Mouse (Mus musculus) limb, embryonic 11.5 days (tissue): ENCODE results near the gene Fam214a. TPM values are rescaled to one million over a fixed set of nuclear protein-coding genes. Genes with fewer than 3 reads are reported as not detected.
A peak's percentile ranks its signal among the peaks of the same experiment; 100 is the strongest.

Experiments
- ATAC-seq: fragments of 200-750 bp; cut with Nextera tagmentation; 2 replicates; pipeline ENCODE4 v1.8.0; 2017; ENCODE audit warnings: low read depth; ENCODE audit not compliant: insufficient number of reproducible peaks, low FRiP score, low TSS enrichment
- DNase-seq: peaks from one replicate; pipeline ENCODE4 v3.0.0-alpha.2; 2015; ENCODE audit warnings: low spot score
- H3K27ac ChIP-seq: fragments of 300-500 bp; sonication (generic); replicated peaks from 2 replicates; pipeline ENCODE4 v1.5.1; 2014; ENCODE audit warnings: low read depth, mild to moderate bottlenecking, low read length
- H3K27me3 ChIP-seq: fragments of 300-500 bp; sonication (generic); 2 replicates; pipeline ENCODE4 v1.6.1; 2014; ENCODE audit warnings: mild to moderate bottlenecking, low read length, mixed read lengths; ENCODE audit not compliant: control insufficient read depth, insufficient read depth
- H3K36me3 ChIP-seq: fragments of 300-500 bp; sonication (generic); 2 replicates; pipeline ENCODE4 v1.6.1; 2014; ENCODE audit warnings: mild to moderate bottlenecking, low read length, moderate library complexity, mixed read lengths; ENCODE audit not compliant: control insufficient read depth, insufficient read depth
- H3K4me1 ChIP-seq: fragments of 300-500 bp; sonication (generic); 2 replicates; pipeline ENCODE4 v1.6.1; 2014; ENCODE audit warnings: low read length, mixed read lengths; ENCODE audit not compliant: control insufficient read depth, insufficient read depth
- H3K4me2 ChIP-seq: fragments of 300-500 bp; sonication (generic); 2 replicates; pipeline ENCODE4 v1.6.1; 2014; ENCODE audit warnings: low read depth, mild to moderate bottlenecking, moderate library complexity; ENCODE audit not compliant: severe bottlenecking
- H3K4me3 ChIP-seq: fragments of 300-500 bp; sonication (generic); 2 replicates; pipeline ENCODE4 v1.5.1; 2014; ENCODE audit warnings: low read depth, low read length
- H3K9ac ChIP-seq: fragments of 300-500 bp; sonication (generic); 2 replicates; pipeline ENCODE4 v1.6.1; 2014; ENCODE audit warnings: mild to moderate bottlenecking, low read length
- H3K9me3 ChIP-seq: fragments of 300-500 bp; sonication (generic); 2 replicates; pipeline ENCODE4 v1.6.1; 2016; ENCODE audit warnings: low read length; ENCODE audit not compliant: control insufficient read depth
- WGBS: fragments of 180-500 bp; shearing (Covaris S2); extraction: QIAGEN DNeasy Blood & Tissue Kit; methylation state at CpG from one replicate; pipeline ENCODE4 v1.1.7; 2014; 5-methylcytosine and 5-hydroxymethylcytosine counted together
- polyA plus RNA-seq: library from polyadenylated mRNA; unstranded; fragments of >200 nt; fragmentation: Nextera tagmentation; extraction: Ambion mirVana; gene quantifications from 2 replicates; pipeline ENCODE4 v1.2.1, GENCODE M21; 2014

Fam214a gene
- polyA plus RNA-seq, 1 experiment from 2014 or later, result 7.6 TPM

- Histone ChIP-seq H3K4me2 (no peak overlapping the region), H3K27ac (no peak overlapping the region), H3K4me3 (no peak overlapping the region), H3K36me3 (no peaks in the 10 kb centered on the region), H3K4me1 (no peaks in the 10 kb centered on the region; the same call in 1 of the 2 replicates), H3K9ac (no peak overlapping the region), H3K27me3 (no peaks in the 10 kb centered on the region), H3K9me3 (no peaks in the 10 kb centered on the region)
- 73% methylated on average over 6 of the region's 6 CpGs for WGBS
- DNase-seq (no peak), ATAC-seq (no peak)
These were observed 73.0 kb downstream of the Fam214a start for GRCm38 (mm10) chr9:75025689-75026088.

GRCm38 (mm10) chr9:75032408-75032807 lies 79.7 kb downstream of the Fam214a start:
- H3K36me3 ChIP-seq, result no peaks in the 10 kb centered on the region
- H3K4me3 ChIP-seq, result no peak overlapping the region
- no peak overlapping the region for H3K9ac ChIP-seq
- no peak for ATAC-seq
- WGBS, result 91% methylated on average over 1 of the region's 1 CpGs
- no peaks in the 10 kb centered on the region for H3K9me3 ChIP-seq
- no peaks in the 10 kb centered on the region for H3K27me3 ChIP-seq
- no peak overlapping the region for H3K4me2 ChIP-seq
- no peaks in the 10 kb centered on the region for H3K4me1 ChIP-seq
- no peak for DNase-seq
- H3K27ac ChIP-seq, result no peak overlapping the region

- Histone ChIP-seq H3K4me2 (no peak overlapping the region), H3K27ac (no peak overlapping the region), H3K4me1 (no peaks in the 10 kb centered on the region), H3K27me3 (no peaks in the 10 kb centered on the region), H3K9ac (no peak overlapping the region), H3K4me3 (no peak overlapping the region), H3K36me3 (no peaks in the 10 kb centered on the region), H3K9me3 (no peaks in the 10 kb centered on the region)
- DNase-seq (no peak), ATAC-seq (no peak)
- WGBS, result 66% methylated on average over 7 of the region's 7 CpGs
These were observed 80.5 kb downstream of the Fam214a start for GRCm38 (mm10) chr9:75033141-75033540.

- WGBS, result 39% methylated on average over 1 of the region's 1 CpGs
- H3K9me3 ChIP-seq, result no peaks in the 10 kb centered on the region
- H3K4me1 ChIP-seq, result peaks cover 3% of the 10 kb centered on the region; the same call in 1 of the 2 replicates
- no peaks in the 10 kb centered on the region for H3K27me3 ChIP-seq
- no peak overlapping the region for H3K4me3 ChIP-seq
- no peak overlapping the region for H3K9ac ChIP-seq
- no peak overlapping the region for H3K4me2 ChIP-seq
- H3K36me3 ChIP-seq, result no peaks in the 10 kb centered on the region
- DNase-seq (no peak), ATAC-seq (no peak)
- no peak overlapping the region for H3K27ac ChIP-seq
These were observed 82.0 kb downstream of the Fam214a start for GRCm38 (mm10) chr9:75034691-75035090.

- Histone ChIP-seq H3K4me3 (no peak overlapping the region), H3K36me3 (0 out of 2 replicates have a peak, but pooled peaks cover 2% of the 10 kb centered on the region), H3K4me1 (peaks cover 3% of the 10 kb centered on the region; the same call in 1 of the 2 replicates), H3K4me2 (no peak overlapping the region), H3K9ac (no peak overlapping the region), H3K27ac (no peak overlapping the region), H3K27me3 (no peaks in the 10 kb centered on the region), H3K9me3 (no peaks in the 10 kb centered on the region)
- ATAC-seq (no peak), DNase-seq (no peak)
- WGBS, result 76% methylated on average over 4 of the region's 4 CpGs
These were observed 83.3 kb downstream of the Fam214a start for GRCm38 (mm10) chr9:75035944-75036343.

- 0 out of 2 replicates have a peak, but pooled peaks cover 2% of the 10 kb centered on the region for H3K36me3 ChIP-seq
- peak; percentile 92 for ATAC-seq
- peak within 1 kb of the TSS; percentile 57 for H3K4me2 ChIP-seq
- under 1% methylated on average over 73 of the region's 73 CpGs for WGBS
- H3K4me3 ChIP-seq, result peak within 1 kb of the TSS; percentile 96
- peak; percentile 90 for DNase-seq
- H3K4me1 ChIP-seq, result peaks cover 3% of the 10 kb centered on the region; the same call in 1 of the 2 replicates
- H3K27ac ChIP-seq, result no peak within 1 kb of the TSS
- peak within 1 kb of the TSS; percentile 93 for H3K9ac ChIP-seq
- no peaks in the 10 kb centered on the region for H3K27me3 ChIP-seq
- no peaks in the 10 kb centered on the region for H3K9me3 ChIP-seq
These were observed 85.0 kb downstream of the Fam214a start, which contains the start of gene Arpp19 for GRCm38 (mm10) chr9:75037451-75038356. TSS of gene Arpp19 (plus strand) at chr9:75037614.

GRCm38 (mm10) chr9:75038357-75038688 lies 85.6 kb downstream of the Fam214a start:
- Histone ChIP-seq H3K36me3 (0 out of 2 replicates have a peak, but pooled peaks cover 2% of the 10 kb centered on the region), H3K4me2 (peak overlapping the region; percentile 57), H3K27me3 (no peaks in the 10 kb centered on the region), H3K4me3 (peak overlapping the region; percentile 96), H3K9me3 (no peaks in the 10 kb centered on the region), H3K27ac (no peak overlapping the region), H3K9ac (peak overlapping the region; percentile 93), H3K4me1 (peaks cover 3% of the 10 kb centered on the region; the same call in 1 of the 2 replicates)
- under 1% methylated on average over 10 of the region's 10 CpGs for WGBS
- no peak for ATAC-seq
- no peak for DNase-seq

- H3K4me2 ChIP-seq, result no peak overlapping the region
- no peak overlapping the region for H3K9ac ChIP-seq
- ATAC-seq (no peak), DNase-seq (peak; percentile 9)
- no peak overlapping the region for H3K4me3 ChIP-seq
- no peak overlapping the region for H3K27ac ChIP-seq
- 0 out of 2 replicates have a peak, but pooled peaks cover 2% of the 10 kb centered on the region for H3K36me3 ChIP-seq
- H3K9me3 ChIP-seq, result no peaks in the 10 kb centered on the region
- 85% methylated on average over 2 of the region's 2 CpGs for WGBS
- H3K27me3 ChIP-seq, result no peaks in the 10 kb centered on the region
- peaks cover 3% of the 10 kb centered on the region; the same call in 1 of the 2 replicates for H3K4me1 ChIP-seq
These were observed 87.9 kb downstream of the Fam214a start for GRCm38 (mm10) chr9:75040566-75040965.
